Mouse (Mus musculus) midbrain, embryonic 16.5 days (tissue): Measurements from ENCODE around the gene Zmym4. TPM values are rescaled to one million over a fixed set of nuclear protein-coding genes. Genes with fewer than 3 reads are reported as not detected.

Source experiments
- ATAC-seq: fragments of 200-750 bp; cut with Nextera tagmentation; 2 replicates; pipeline ENCODE4 v1.8.0; 2017; ENCODE audit warnings: moderate TSS enrichment
- H3K27ac ChIP-seq: fragments of 300-500 bp; sonication (generic); 2 replicates; pipeline ENCODE4 v1.5.1; 2014; ENCODE audit warnings: mild to moderate bottlenecking, low read length, mixed read lengths
- H3K27me3 ChIP-seq: fragments of 300-500 bp; sonication (generic); 2 replicates; pipeline ENCODE4 v1.6.1; 2014; ENCODE audit warnings: low read depth, low read length, mixed read lengths; ENCODE audit not compliant: control insufficient read depth, insufficient read depth
- H3K36me3 ChIP-seq: fragments of 300-500 bp; sonication (generic); 2 replicates; pipeline ENCODE4 v1.6.1; 2014; ENCODE audit warnings: mild to moderate bottlenecking, low read length, moderate library complexity, mixed read lengths; ENCODE audit not compliant: control insufficient read depth, insufficient read depth
- H3K4me1 ChIP-seq: fragments of 300-500 bp; sonication (generic); 2 replicates; pipeline ENCODE4 v1.6.1; 2014; ENCODE audit warnings: mild to moderate bottlenecking, low read length, mixed read lengths; ENCODE audit not compliant: control insufficient read depth, insufficient read depth
- H3K4me2 ChIP-seq: fragments of 300-500 bp; sonication (generic); 2 replicates; pipeline ENCODE4 v1.6.1; 2014; ENCODE audit warnings: mild to moderate bottlenecking, low read length, mixed read lengths
- H3K4me3 ChIP-seq: fragments of 300-500 bp; sonication (generic); 2 replicates; pipeline ENCODE4 v1.5.1; 2014; ENCODE audit warnings: low read depth, mild to moderate bottlenecking, low read length, moderate library complexity, mixed read lengths
- H3K9ac ChIP-seq: fragments of 300-500 bp; sonication (generic); 2 replicates; pipeline ENCODE4 v1.6.1; 2014; ENCODE audit warnings: low read depth, low read length, mixed read lengths
- H3K9me3 ChIP-seq: fragments of 300-500 bp; sonication (generic); replicated peaks from 2 replicates; pipeline ENCODE4 v1.6.1; 2014; ENCODE audit warnings: mild to moderate bottlenecking, low read length, mixed read lengths; ENCODE audit not compliant: control insufficient read depth, poor library complexity, severe bottlenecking
- WGBS: fragments of 180-500 bp; shearing (Covaris S2); extraction: QIAGEN DNeasy Blood & Tissue Kit; methylation state at CpG from one replicate; pipeline ENCODE4 v1.1.7; 2014; 5-methylcytosine and 5-hydroxymethylcytosine counted together
- polyA plus RNA-seq: library from polyadenylated mRNA; unstranded; fragments of >200 nt; fragmentation: Nextera tagmentation; extraction: Ambion mirVana; gene quantifications from 2 replicates; pipeline ENCODE4 v1.2.1, GENCODE M21; 2015

The Zmym4 gene
- polyA plus RNA-seq, 1 experiment from 2014 or later: 28.5 TPM

GRCm38 (mm10) chr4:126822891-126823882, 144.7 kb downstream of the Zmym4 start:
- no peaks in the 10 kb centered on the region for H3K9me3 ChIP-seq
- H3K27ac ChIP-seq: no peak overlapping the region
- no peak overlapping the region for H3K9ac ChIP-seq
- H3K4me2 ChIP-seq: no peak overlapping the region
- 66% methylated on average over 9 of the region's 9 CpGs for WGBS
- H3K27me3 ChIP-seq: no peaks in the 10 kb centered on the region
- no peaks in the 10 kb centered on the region for H3K4me1 ChIP-seq
- no peak for ATAC-seq
- peaks cover 11% of the 10 kb centered on the region for H3K36me3 ChIP-seq
- H3K4me3 ChIP-seq: no peak overlapping the region

GRCm38 (mm10) chr4:126814854-126815253, 153.1 kb downstream of the Zmym4 start:
- 80% methylated on average over 5 of the region's 5 CpGs for WGBS
- Histone ChIP-seq H3K4me1 (no peaks in the 10 kb centered on the region), H3K9ac (no peak overlapping the region), H3K27me3 (no peaks in the 10 kb centered on the region), H3K36me3 (peaks cover 5% of the 10 kb centered on the region), H3K27ac (no peak overlapping the region), H3K4me2 (no peak overlapping the region), H3K9me3 (no peaks in the 10 kb centered on the region), H3K4me3 (no peak overlapping the region)
- ATAC-seq: no peak

- WGBS: 88% methylated on average over 5 of the region's 5 CpGs
- ATAC-seq: no peak
- no peaks in the 10 kb centered on the region for H3K27me3 ChIP-seq
Observed at GRCm38 (mm10) chr4:126813212-126813611, 154.7 kb downstream of the Zmym4 start.

More at GRCm38 (mm10) chr4:126813212-126813611, 154.7 kb downstream of the Zmym4 start:
- Histone ChIP-seq H3K4me3 (no peak overlapping the region), H3K4me1 (no peaks in the 10 kb centered on the region), H3K36me3 (peaks cover 5% of the 10 kb centered on the region), H3K9ac (no peak overlapping the region), H3K9me3 (no peaks in the 10 kb centered on the region), H3K4me2 (no peak overlapping the region), H3K27ac (no peak overlapping the region)

Other genes with a start within 250 kb of the Zmym4 start
- 0.09 and 0.22 TPM in 2 replicates for gene Tfap2e, start 231.9 kb downstream of the Zmym4 start, polyA plus RNA-seq
- 134 and 161 TPM in 2 replicates for gene Ncdn, start 214.7 kb downstream of the Zmym4 start, polyA plus RNA-seq
- gene AU040320, start 214.6 kb downstream of the Zmym4 start, polyA plus RNA-seq: 36.5 and 42.8 TPM in 2 replicates
- gene Sfpq, start 53.2 kb upstream of the Zmym4 start, polyA plus RNA-seq: 56.4 and 63.4 TPM in 2 replicates
- gene Zmym1, start 93.0 kb upstream of the Zmym4 start, polyA plus RNA-seq: 31.5 and 32.5 TPM in 2 replicates
- gene Zmym6, start 109.2 kb upstream of the Zmym4 start, polyA plus RNA-seq: 41.0 and 44.3 TPM in 2 replicates
- gene Tmem35b, start 155.6 kb upstream of the Zmym4 start, polyA plus RNA-seq: 17.9 and 18.1 TPM in 2 replicates
- gene Dlgap3, start 201.1 kb upstream of the Zmym4 start, polyA plus RNA-seq: 17.6 and 19.5 TPM in 2 replicates